Mouse (Mus musculus) spleen, embryonic (tissue): ENCODE measurements around the gene Cnga1.

Experiments used
- CTCF ChIA-PET: fragments of 350-600 bp; sonication (Branson Sonifier 250); formaldehyde crosslinking; loops from one replicate; lab custom pipeline; 2022; lab: Charles Lee

Cnga1 gene

GRCm38 (mm10) chr5:72556245-72556644 is 87.8 kb downstream of the Cnga1 start:
- CTCF ChIA-PET = interaction anchor here (0.7 kb wide), 1 partner anchor 251 kb away, joined by 6 read pairs; no protein-coding TSS in a partner anchor
